Mouse (Mus musculus): Measurements from ENCODE around the gene Slc9a9. TPM values are rescaled to one million over a fixed set of nuclear protein-coding genes. Genes with fewer than 3 reads are reported as not detected.

Slc9a9 gene
- polyA plus RNA-seq, 1 experiment from 2014 or later = 2.3 TPM

- H3K9ac ChIP-seq (replicated peaks) = no peak overlapping the region
- WGBS (ENCODE audit: insufficient replicate concordance) = 69% methylated on average over 5 of the region's 5 CpGs
- no peaks in the 10 kb centered on the region for H3K36me3 ChIP-seq (replicated peaks; ENCODE audit: insufficient read depth, low read length)
- H3K27me3 ChIP-seq (ENCODE audit: insufficient read depth, low read length) = no peaks in the 10 kb centered on the region
- TF ChIP-seq CTCF (IDR thresholded peaks at IDR 0.05; ENCODE audit: low read depth) (no peak), EP300 (IDR thresholded peaks at IDR 0.05; ENCODE audit: low read depth) (no peak)
- no peak overlapping the region for H3K27ac ChIP-seq (ENCODE audit: low read depth)
- no peak overlapping the region for H3K4me2 ChIP-seq (ENCODE audit: low read depth, low read length)
- no peak overlapping the region for H3K4me3 ChIP-seq (ENCODE audit: low read depth, low read length)
- H3K9me3 ChIP-seq (ENCODE audit: low read length) = no peaks in the 10 kb centered on the region
- DNase-seq (no peak), ATAC-seq (no peak)
- no peaks in the 10 kb centered on the region for H3K4me1 ChIP-seq (ENCODE audit: insufficient read depth)
Measured at GRCm38 (mm10) chr9:95221310-95221709, 551.6 kb downstream of the Slc9a9 start.

GRCm38 (mm10) chr9:95226986-95227385 is 557.3 kb downstream of the Slc9a9 start:
- Histone ChIP-seq H3K4me2 (ENCODE audit: low read depth, low read length) (no peak overlapping the region), H3K27me3 (ENCODE audit: insufficient read depth, low read length) (no peaks in the 10 kb centered on the region), H3K9me3 (ENCODE audit: low read length) (no peaks in the 10 kb centered on the region), H3K4me1 (ENCODE audit: insufficient read depth) (no peaks in the 10 kb centered on the region), H3K4me3 (ENCODE audit: low read depth, low read length) (no peak overlapping the region), H3K9ac (replicated peaks) (no peak overlapping the region), H3K36me3 (replicated peaks; ENCODE audit: insufficient read depth, low read length) (no peaks in the 10 kb centered on the region), H3K27ac (ENCODE audit: low read depth) (no peak overlapping the region)
- no peak for DNase-seq
- 76% methylated on average over 4 of the region's 4 CpGs for WGBS (ENCODE audit: insufficient replicate concordance)
- no peak for TF ChIP-seq EP300 (IDR thresholded peaks at IDR 0.05; ENCODE audit: low read depth)
- no peak for TF ChIP-seq CTCF (IDR thresholded peaks at IDR 0.05; ENCODE audit: low read depth)
- ATAC-seq = no peak

- Histone ChIP-seq H3K9me3 (ENCODE audit: low read length) (no peaks in the 10 kb centered on the region), H3K4me1 (ENCODE audit: insufficient read depth) (no peaks in the 10 kb centered on the region), H3K9ac (replicated peaks) (no peak overlapping the region), H3K27ac (ENCODE audit: low read depth) (no peak overlapping the region), H3K36me3 (replicated peaks; ENCODE audit: insufficient read depth, low read length) (no peaks in the 10 kb centered on the region), H3K4me2 (ENCODE audit: low read depth, low read length) (no peak overlapping the region), H3K4me3 (ENCODE audit: low read depth, low read length) (no peak overlapping the region), H3K27me3 (ENCODE audit: insufficient read depth, low read length) (no peaks in the 10 kb centered on the region)
- TF ChIP-seq EP300 (IDR thresholded peaks at IDR 0.05; ENCODE audit: low read depth) (no peak), CTCF (IDR thresholded peaks at IDR 0.05; ENCODE audit: low read depth) (no peak)
- 94% methylated on average over 1 of the region's 1 CpGs for WGBS (ENCODE audit: insufficient replicate concordance)
- DNase-seq = no peak
- no peak for ATAC-seq
Measured at GRCm38 (mm10) chr9:95228123-95228522, 558.4 kb downstream of the Slc9a9 start.

- DNase-seq = no peak
- 54% methylated on average over 2 of the region's 2 CpGs for WGBS (ENCODE audit: insufficient replicate concordance)
Measured at GRCm38 (mm10) chr9:95229147-95229546, 559.4 kb downstream of the Slc9a9 start.

GRCm38 (mm10) chr9:95239900-95240299 is 570.2 kb downstream of the Slc9a9 start:
- no peak overlapping the region for H3K9ac ChIP-seq (replicated peaks)
- no peak overlapping the region for H3K4me2 ChIP-seq (ENCODE audit: low read depth, low read length)

More at GRCm38 (mm10) chr9:95229147-95229546, 559.4 kb downstream of the Slc9a9 start:
- Histone ChIP-seq H3K9me3 (ENCODE audit: low read length) (no peaks in the 10 kb centered on the region), H3K4me1 (ENCODE audit: insufficient read depth) (no peaks in the 10 kb centered on the region), H3K27me3 (ENCODE audit: insufficient read depth, low read length) (no peaks in the 10 kb centered on the region), H3K36me3 (replicated peaks; ENCODE audit: insufficient read depth, low read length) (no peaks in the 10 kb centered on the region), H3K27ac (ENCODE audit: low read depth) (no peak overlapping the region), H3K4me2 (ENCODE audit: low read depth, low read length) (no peak overlapping the region), H3K9ac (replicated peaks) (no peak overlapping the region), H3K4me3 (ENCODE audit: low read depth, low read length) (no peak overlapping the region)
- no peak for TF ChIP-seq EP300 (IDR thresholded peaks at IDR 0.05; ENCODE audit: low read depth)
- TF ChIP-seq CTCF (IDR thresholded peaks at IDR 0.05; ENCODE audit: low read depth) = no peak
- no peak for ATAC-seq

GRCm38 (mm10) chr9:95242628-95243195 is 573.0 kb downstream of the Slc9a9 start:
- Histone ChIP-seq H3K4me3 (ENCODE audit: low read depth, low read length) (no peak overlapping the region), H3K27me3 (ENCODE audit: insufficient read depth, low read length) (no peaks in the 10 kb centered on the region), H3K4me1 (ENCODE audit: insufficient read depth) (no peaks in the 10 kb centered on the region), H3K4me2 (ENCODE audit: low read depth, low read length) (no peak overlapping the region), H3K36me3 (replicated peaks; ENCODE audit: insufficient read depth, low read length) (no peaks in the 10 kb centered on the region), H3K9ac (replicated peaks) (no peak overlapping the region), H3K9me3 (ENCODE audit: low read length) (no peaks in the 10 kb centered on the region), H3K27ac (ENCODE audit: low read depth) (no peak overlapping the region)
- TF ChIP-seq EP300 (IDR thresholded peaks at IDR 0.05; ENCODE audit: low read depth) = no peak
- TF ChIP-seq CTCF (IDR thresholded peaks at IDR 0.05; ENCODE audit: low read depth) = no peak
- no peak for ATAC-seq
- WGBS (ENCODE audit: insufficient replicate concordance) = 80% methylated on average over 2 of the region's 2 CpGs
- no peak for DNase-seq

More at GRCm38 (mm10) chr9:95239900-95240299, 570.2 kb downstream of the Slc9a9 start:
- Histone ChIP-seq H3K27me3 (ENCODE audit: insufficient read depth, low read length) (no peaks in the 10 kb centered on the region), H3K4me3 (ENCODE audit: low read depth, low read length) (no peak overlapping the region), H3K36me3 (replicated peaks; ENCODE audit: insufficient read depth, low read length) (no peaks in the 10 kb centered on the region), H3K9me3 (ENCODE audit: low read length) (no peaks in the 10 kb centered on the region), H3K4me1 (ENCODE audit: insufficient read depth) (no peaks in the 10 kb centered on the region), H3K27ac (ENCODE audit: low read depth) (no peak overlapping the region)
- DNase-seq = no peak
- TF ChIP-seq EP300 (IDR thresholded peaks at IDR 0.05; ENCODE audit: low read depth) (no peak), CTCF (IDR thresholded peaks at IDR 0.05; ENCODE audit: low read depth) (no peak)
- no peak for ATAC-seq

- Histone ChIP-seq H3K36me3 (replicated peaks; ENCODE audit: insufficient read depth, low read length) (no peaks in the 10 kb centered on the region), H3K9me3 (ENCODE audit: low read length) (no peaks in the 10 kb centered on the region), H3K9ac (replicated peaks) (no peak overlapping the region), H3K4me3 (ENCODE audit: low read depth, low read length) (no peak overlapping the region), H3K4me1 (ENCODE audit: insufficient read depth) (no peaks in the 10 kb centered on the region), H3K27ac (ENCODE audit: low read depth) (no peak overlapping the region), H3K27me3 (ENCODE audit: insufficient read depth, low read length) (no peaks in the 10 kb centered on the region), H3K4me2 (ENCODE audit: low read depth, low read length) (no peak overlapping the region)
- TF ChIP-seq CTCF (IDR thresholded peaks at IDR 0.05; ENCODE audit: low read depth) = no peak
- no peak for TF ChIP-seq EP300 (IDR thresholded peaks at IDR 0.05; ENCODE audit: low read depth)
- WGBS (ENCODE audit: insufficient replicate concordance) = 57% methylated on average over 4 of the region's 4 CpGs
- no peak for ATAC-seq
- DNase-seq = no peak
Measured at GRCm38 (mm10) chr9:95254162-95254561, 584.5 kb downstream of the Slc9a9 start.
